Mouse (Mus musculus): Measurements from ENCODE around the gene Nfe2l3.
A peak's percentile ranks its signal among the peaks of the same experiment; 100 is the strongest.
"Not testable (repeated sequence)": the region's sequence is repeated elsewhere in the genome, so short reads cannot be mapped to it uniquely, and the experiment has no call there.

Gene Nfe2l3

GRCm38 (mm10) chr6:51452927-51453503, 20.5 kb downstream of the Nfe2l3 start:
- no peak for DNase-seq

GRCm38 (mm10) chr6:51454949-51455348, 22.5 kb downstream of the Nfe2l3 start:
- DNase-seq, result no peak

GRCm38 (mm10) chr6:51456198-51456597, 23.7 kb downstream of the Nfe2l3 start:
- no peak for DNase-seq

GRCm38 (mm10) chr6:51457283-51457682, 24.8 kb downstream of the Nfe2l3 start:
- DNase-seq, result no peak

GRCm38 (mm10) chr6:51457770-51458387, 25.4 kb downstream of the Nfe2l3 start:
- no peak for DNase-seq

GRCm38 (mm10) chr6:51458925-51459312, 26.4 kb downstream of the Nfe2l3 start:
- DNase-seq, result no peak

- no peak for DNase-seq
Measured at GRCm38 (mm10) chr6:51459313-51460020, 27.0 kb downstream of the Nfe2l3 start.

GRCm38 (mm10) chr6:51460021-51460360, 27.5 kb downstream of the Nfe2l3 start:
- DNase-seq, result no peak

- no peak for DNase-seq
Measured at GRCm38 (mm10) chr6:51460363-51460762, 27.9 kb downstream of the Nfe2l3 start.

- DNase-seq, result no peak
Measured at GRCm38 (mm10) chr6:51467649-51468048, 35.2 kb downstream of the Nfe2l3 start.

GRCm38 (mm10) chr6:51468891-51469561, 36.6 kb downstream of the Nfe2l3 start:
- DNase-seq, result peak; percentile 79

GRCm38 (mm10) chr6:51469715-51470310, 37.3 kb downstream of the Nfe2l3 start, which contains the start of gene Hnrnpa2b1:
TSS of gene Hnrnpa2b1 (minus strand) at chr6:51469894.
- peak; percentile 99 for DNase-seq

- DNase-seq, result peak; percentile 90
Measured at GRCm38 (mm10) chr6:51470311-51471178, 38.1 kb downstream of the Nfe2l3 start, which contains the start of gene Cbx3. TSS of gene Cbx3 (plus strand) at chr6:51470360.

- DNase-seq, result no peak
Measured at GRCm38 (mm10) chr6:51471179-51471505, 38.7 kb downstream of the Nfe2l3 start.

GRCm38 (mm10) chr6:51471782-51472181, 39.3 kb downstream of the Nfe2l3 start:
- DNase-seq, result no peak

GRCm38 (mm10) chr6:51472213-51472612, 39.7 kb downstream of the Nfe2l3 start:
- no peak for DNase-seq

- DNase-seq, result no peak
Measured at GRCm38 (mm10) chr6:51479136-51479731, 46.8 kb downstream of the Nfe2l3 start.

- DNase-seq, result no peak
Measured at GRCm38 (mm10) chr6:51481548-51481947, 49.1 kb downstream of the Nfe2l3 start.

- no peak for DNase-seq
Measured at GRCm38 (mm10) chr6:51483861-51484260, 51.4 kb downstream of the Nfe2l3 start.

GRCm38 (mm10) chr6:51484556-51484955, 52.1 kb downstream of the Nfe2l3 start:
- not testable (repeated sequence) for DNase-seq

- no peak for DNase-seq
Measured at GRCm38 (mm10) chr6:51485646-51486045, 53.2 kb downstream of the Nfe2l3 start.

All from right cerebral cortex, postnatal 4 days (tissue).